Mouse (Mus musculus) kidney, adult 2 months (tissue): ENCODE results near the gene Nav3.
A peak's percentile ranks its signal among the peaks of the same experiment; 100 is the strongest.

Source experiments
- CTCF ChIP-seq: fragments of 200-500 bp; conservative IDR thresholded peaks from 2 replicates; pipeline ENCODE4 v1.5.1; 2011; ENCODE audit warnings: low read depth, mild to moderate bottlenecking, control low read depth, low read length, moderate library complexity, mixed read lengths; ENCODE audit not compliant: insufficient read depth, insufficient read length
- POLR2A ChIP-seq: fragments of 200-500 bp; IDR thresholded peaks from one replicate; pipeline ENCODE4 v1.6.1; 2011; ENCODE audit warnings: low read depth, low read length, control low read depth

DNA sequence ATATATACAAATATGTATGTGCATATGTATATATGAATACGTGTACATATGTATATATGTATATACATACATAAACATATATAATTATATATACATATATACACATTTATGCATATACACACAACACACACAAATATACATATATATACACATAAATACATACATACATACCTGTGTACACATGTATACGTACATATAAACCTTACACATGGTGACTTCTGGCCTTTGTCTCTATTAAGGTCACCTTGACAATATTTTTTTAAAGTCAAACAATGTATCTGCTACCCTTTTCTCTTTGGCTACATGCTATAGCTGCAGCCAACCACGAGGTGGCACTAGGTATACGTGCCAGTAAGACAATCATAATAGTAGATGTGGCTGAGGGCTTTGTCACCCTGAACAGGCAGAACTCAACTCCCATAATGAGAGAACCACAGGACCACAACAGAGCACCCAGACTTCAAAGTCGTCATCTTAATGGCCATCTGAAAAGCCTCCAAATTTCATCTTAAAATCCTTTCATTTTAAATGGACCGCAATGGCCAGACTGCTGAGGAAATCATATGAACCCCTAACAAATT is 535.3 kb downstream of the Nav3 start:
- TF ChIP-seq CTCF (peak; percentile 78), POLR2A (no peak)
